Mouse (Mus musculus): ENCODE measurements at regions not wholly inside any gene's neighbourhood (a gene's known extent, or its start where the extent isn't known, plus 50 kb on each side); places are given as distances from the start of the nearest gene placed in this dataset.

- Histone ChIP-seq H3K4me1 (ENCODE audit: control insufficient read depth, insufficient read depth, low read length) (no peaks in the 10 kb centered on the region), H3K36me3 (ENCODE audit: control insufficient read depth, insufficient read depth, low read length) (no peaks in the 10 kb centered on the region), H3K27me3 (ENCODE audit: control insufficient read depth, insufficient read depth, low read length) (no peaks in the 10 kb centered on the region), H3K79me2 (ENCODE audit: control insufficient read depth, insufficient read depth, low read length) (no peaks in the 10 kb centered on the region), H3K9ac (ENCODE audit: low read depth, low read length) (no peak overlapping the region), H3K4me3 (ENCODE audit: insufficient read depth, low read depth, low read length) (no peak overlapping the region), H3K27ac (replicated peaks; ENCODE audit: insufficient read depth, low read depth, low read length) (no peak overlapping the region)
- no peak for DNase-seq (ENCODE audit: extremely low read depth, low read depth, low spot score)
- 86% methylated on average over 4 of the region's 4 CpGs for WGBS
- no peak for TF ChIP-seq POLR2A (IDR thresholded peaks at IDR 0.05; ENCODE audit: extremely low read depth, insufficient read depth, low read length)
- no peak for TF ChIP-seq CTCF (IDR thresholded peaks at IDR 0.05; ENCODE audit: low read depth, low read length)
Measured at GRCm38 (mm10) chr14:61953029-61953428, 339.4 kb upstream of the Rnaseh2b start.

GRCm38 (mm10) chr14:61955416-61955815 lies 337.0 kb upstream of the Rnaseh2b start:
- TF ChIP-seq CTCF (IDR thresholded peaks at IDR 0.05; ENCODE audit: low read depth, low read length) = no peak
- no peak for TF ChIP-seq POLR2A (IDR thresholded peaks at IDR 0.05; ENCODE audit: extremely low read depth, insufficient read depth, low read length)
- no peak for DNase-seq (ENCODE audit: extremely low read depth, low read depth, low spot score)
- no peak overlapping the region for H3K9ac ChIP-seq (ENCODE audit: low read depth, low read length)
- H3K36me3 ChIP-seq (ENCODE audit: control insufficient read depth, insufficient read depth, low read length) = no peaks in the 10 kb centered on the region
- H3K4me1 ChIP-seq (ENCODE audit: control insufficient read depth, insufficient read depth, low read length) = no peaks in the 10 kb centered on the region
- H3K27ac ChIP-seq (replicated peaks; ENCODE audit: insufficient read depth, low read depth, low read length) = no peak overlapping the region
- no peaks in the 10 kb centered on the region for H3K79me2 ChIP-seq (ENCODE audit: control insufficient read depth, insufficient read depth, low read length)
- H3K4me3 ChIP-seq (ENCODE audit: insufficient read depth, low read depth, low read length) = no peak overlapping the region
- H3K27me3 ChIP-seq (ENCODE audit: control insufficient read depth, insufficient read depth, low read length) = 0 out of 2 replicates have a peak, but pooled peaks cover 2% of the 10 kb centered on the region

- 61% methylated on average over 4 of the region's 4 CpGs for WGBS
- 0 out of 2 replicates have a peak, but pooled peaks cover 2% of the 10 kb centered on the region for H3K27me3 ChIP-seq (ENCODE audit: control insufficient read depth, insufficient read depth, low read length)
- H3K79me2 ChIP-seq (ENCODE audit: control insufficient read depth, insufficient read depth, low read length) = no peaks in the 10 kb centered on the region
- H3K27ac ChIP-seq (replicated peaks; ENCODE audit: insufficient read depth, low read depth, low read length) = no peak overlapping the region
- DNase-seq (ENCODE audit: extremely low read depth, low read depth, low spot score) = peak; percentile 3
- TF ChIP-seq POLR2A (IDR thresholded peaks at IDR 0.05; ENCODE audit: extremely low read depth, insufficient read depth, low read length) (no peak), CTCF (IDR thresholded peaks at IDR 0.05; ENCODE audit: low read depth, low read length) (no peak)
- H3K9ac ChIP-seq (ENCODE audit: low read depth, low read length) = no peak overlapping the region
- no peaks in the 10 kb centered on the region for H3K36me3 ChIP-seq (ENCODE audit: control insufficient read depth, insufficient read depth, low read length)
- no peaks in the 10 kb centered on the region for H3K4me1 ChIP-seq (ENCODE audit: control insufficient read depth, insufficient read depth, low read length)
- H3K4me3 ChIP-seq (ENCODE audit: insufficient read depth, low read depth, low read length) = no peak overlapping the region
Measured at GRCm38 (mm10) chr14:61960243-61960957, 332.0 kb upstream of the Rnaseh2b start.

GRCm38 (mm10) chr14:61968467-61968866 lies 323.9 kb upstream of the Rnaseh2b start:
- H3K4me1 ChIP-seq (ENCODE audit: control insufficient read depth, insufficient read depth, low read length) = no peaks in the 10 kb centered on the region

GRCm38 (mm10) chr14:61968957-61969535 lies 323.3 kb upstream of the Rnaseh2b start:
- no peaks in the 10 kb centered on the region for H3K36me3 ChIP-seq (ENCODE audit: control insufficient read depth, insufficient read depth, low read length)
- no peaks in the 10 kb centered on the region for H3K79me2 ChIP-seq (ENCODE audit: control insufficient read depth, insufficient read depth, low read length)
- TF ChIP-seq CTCF (IDR thresholded peaks at IDR 0.05; ENCODE audit: low read depth, low read length) = no peak
- no peak for TF ChIP-seq POLR2A (IDR thresholded peaks at IDR 0.05; ENCODE audit: extremely low read depth, insufficient read depth, low read length)
- 83% methylated on average over 5 of the region's 5 CpGs for WGBS
- no peak overlapping the region for H3K4me3 ChIP-seq (ENCODE audit: insufficient read depth, low read depth, low read length)
- H3K9ac ChIP-seq (ENCODE audit: low read depth, low read length) = no peak overlapping the region
- H3K27me3 ChIP-seq (ENCODE audit: control insufficient read depth, insufficient read depth, low read length) = no peaks in the 10 kb centered on the region
- no peak overlapping the region for H3K27ac ChIP-seq (replicated peaks; ENCODE audit: insufficient read depth, low read depth, low read length)
- no peaks in the 10 kb centered on the region for H3K4me1 ChIP-seq (ENCODE audit: control insufficient read depth, insufficient read depth, low read length)
- no peak for DNase-seq (ENCODE audit: extremely low read depth, low read depth, low spot score)

More at GRCm38 (mm10) chr14:61968467-61968866, 323.9 kb upstream of the Rnaseh2b start:
- Histone ChIP-seq H3K27ac (replicated peaks; ENCODE audit: insufficient read depth, low read depth, low read length) (no peak overlapping the region), H3K36me3 (ENCODE audit: control insufficient read depth, insufficient read depth, low read length) (no peaks in the 10 kb centered on the region), H3K4me3 (ENCODE audit: insufficient read depth, low read depth, low read length) (no peak overlapping the region), H3K9ac (ENCODE audit: low read depth, low read length) (no peak overlapping the region), H3K27me3 (ENCODE audit: control insufficient read depth, insufficient read depth, low read length) (no peaks in the 10 kb centered on the region), H3K79me2 (ENCODE audit: control insufficient read depth, insufficient read depth, low read length) (no peaks in the 10 kb centered on the region)
- WGBS = 88% methylated on average over 1 of the region's 1 CpGs
- TF ChIP-seq CTCF (IDR thresholded peaks at IDR 0.05; ENCODE audit: low read depth, low read length) (no peak), POLR2A (IDR thresholded peaks at IDR 0.05; ENCODE audit: extremely low read depth, insufficient read depth, low read length) (no peak)
- peak; percentile 7 for DNase-seq (ENCODE audit: extremely low read depth, low read depth, low spot score)

- Histone ChIP-seq H3K4me1 (ENCODE audit: control insufficient read depth, insufficient read depth, low read length) (no peaks in the 10 kb centered on the region), H3K79me2 (ENCODE audit: control insufficient read depth, insufficient read depth, low read length) (no peaks in the 10 kb centered on the region), H3K9ac (ENCODE audit: low read depth, low read length) (no peak overlapping the region), H3K4me3 (ENCODE audit: insufficient read depth, low read depth, low read length) (no peak overlapping the region), H3K27me3 (ENCODE audit: control insufficient read depth, insufficient read depth, low read length) (peaks cover 2% of the 10 kb centered on the region; the same call in 1 of the 2 replicates), H3K27ac (replicated peaks; ENCODE audit: insufficient read depth, low read depth, low read length) (no peak overlapping the region), H3K36me3 (ENCODE audit: control insufficient read depth, insufficient read depth, low read length) (no peaks in the 10 kb centered on the region)
- TF ChIP-seq POLR2A (IDR thresholded peaks at IDR 0.05; ENCODE audit: extremely low read depth, insufficient read depth, low read length) = no peak
- no peak for TF ChIP-seq CTCF (IDR thresholded peaks at IDR 0.05; ENCODE audit: low read depth, low read length)
- DNase-seq (ENCODE audit: extremely low read depth, low read depth, low spot score) = no peak
- WGBS = 91% methylated on average over 3 of the region's 3 CpGs
Measured at GRCm38 (mm10) chr14:61970591-61970990, 321.8 kb upstream of the Rnaseh2b start.

Measured in liver, adult 2 months (tissue).